Mouse (Mus musculus): ENCODE results near the gene Fam49a. TPM values are rescaled to one million over a fixed set of nuclear protein-coding genes. Genes with fewer than 3 reads are reported as not detected.

Gene Fam49a
- total and polyA plus RNA-seq, 2 experiments: 1.7 to 2.0 TPM

- TF ChIP-seq CTCF (IDR thresholded peaks at IDR 0.05; ENCODE audit: low read depth, low read length): no peak
- no peak for TF ChIP-seq POLR2A (IDR thresholded peaks at IDR 0.05; ENCODE audit: extremely low read depth, insufficient read depth, low read length)
- WGBS: 92% methylated on average over 8 of the region's 8 CpGs
- no peak overlapping the region for H3K4me3 ChIP-seq (ENCODE audit: insufficient read depth, low read depth, low read length)
Observed at GRCm38 (mm10) chr12:12421580-12421878, 159.6 kb downstream of the Fam49a start.

GRCm38 (mm10) chr12:12425188-12425587, 163.2 kb downstream of the Fam49a start:
- Histone ChIP-seq H3K36me3 (ENCODE audit: control insufficient read depth, insufficient read depth, low read length) (no peaks in the 10 kb centered on the region), H3K4me1 (ENCODE audit: control insufficient read depth, insufficient read depth, low read length) (no peaks in the 10 kb centered on the region)

More at GRCm38 (mm10) chr12:12421580-12421878, 159.6 kb downstream of the Fam49a start:
- no peaks in the 10 kb centered on the region for H3K4me1 ChIP-seq (ENCODE audit: control insufficient read depth, insufficient read depth, low read length)
- DNase-seq (ENCODE audit: extremely low read depth, low read depth, low spot score): no peak
- no peak overlapping the region for H3K9ac ChIP-seq (ENCODE audit: low read depth, low read length)
- H3K27me3 ChIP-seq (ENCODE audit: control insufficient read depth, insufficient read depth, low read length): no peaks in the 10 kb centered on the region
- no peaks in the 10 kb centered on the region for H3K36me3 ChIP-seq (ENCODE audit: control insufficient read depth, insufficient read depth, low read length)
- no peaks in the 10 kb centered on the region for H3K79me2 ChIP-seq (ENCODE audit: control insufficient read depth, insufficient read depth, low read length)
- no peak overlapping the region for H3K27ac ChIP-seq (replicated peaks; ENCODE audit: insufficient read depth, low read depth, low read length)

GRCm38 (mm10) chr12:12427285-12427684, 165.3 kb downstream of the Fam49a start:
- DNase-seq (ENCODE audit: extremely low read depth, low read depth, low spot score): no peak
- TF ChIP-seq CTCF (IDR thresholded peaks at IDR 0.05; ENCODE audit: low read depth, low read length): no peak
- no peak for TF ChIP-seq POLR2A (IDR thresholded peaks at IDR 0.05; ENCODE audit: extremely low read depth, insufficient read depth, low read length)
- 74% methylated on average over 1 of the region's 1 CpGs for WGBS

More at GRCm38 (mm10) chr12:12425188-12425587, 163.2 kb downstream of the Fam49a start:
- WGBS: 77% methylated on average over 5 of the region's 5 CpGs
- no peak overlapping the region for H3K9ac ChIP-seq (ENCODE audit: low read depth, low read length)
- no peaks in the 10 kb centered on the region for H3K27me3 ChIP-seq (ENCODE audit: control insufficient read depth, insufficient read depth, low read length)
- no peaks in the 10 kb centered on the region for H3K79me2 ChIP-seq (ENCODE audit: control insufficient read depth, insufficient read depth, low read length)
- H3K27ac ChIP-seq (replicated peaks; ENCODE audit: insufficient read depth, low read depth, low read length): no peak overlapping the region
- H3K4me3 ChIP-seq (ENCODE audit: insufficient read depth, low read depth, low read length): no peak overlapping the region
- DNase-seq (ENCODE audit: extremely low read depth, low read depth, low spot score): no peak
- TF ChIP-seq CTCF (IDR thresholded peaks at IDR 0.05; ENCODE audit: low read depth, low read length): no peak
- TF ChIP-seq POLR2A (IDR thresholded peaks at IDR 0.05; ENCODE audit: extremely low read depth, insufficient read depth, low read length): no peak

GRCm38 (mm10) chr12:12428886-12429285, 166.9 kb downstream of the Fam49a start:
- Histone ChIP-seq H3K4me3 (ENCODE audit: insufficient read depth, low read depth, low read length) (no peak overlapping the region), H3K27me3 (ENCODE audit: control insufficient read depth, insufficient read depth, low read length) (no peaks in the 10 kb centered on the region), H3K4me1 (ENCODE audit: control insufficient read depth, insufficient read depth, low read length) (no peaks in the 10 kb centered on the region), H3K27ac (replicated peaks; ENCODE audit: insufficient read depth, low read depth, low read length) (no peak overlapping the region), H3K9ac (ENCODE audit: low read depth, low read length) (no peak overlapping the region), H3K36me3 (ENCODE audit: control insufficient read depth, insufficient read depth, low read length) (no peaks in the 10 kb centered on the region), H3K79me2 (ENCODE audit: control insufficient read depth, insufficient read depth, low read length) (no peaks in the 10 kb centered on the region)
- 89% methylated on average over 7 of the region's 7 CpGs for WGBS
- DNase-seq (ENCODE audit: extremely low read depth, low read depth, low spot score): no peak
- no peak for TF ChIP-seq CTCF (IDR thresholded peaks at IDR 0.05; ENCODE audit: low read depth, low read length)
- TF ChIP-seq POLR2A (IDR thresholded peaks at IDR 0.05; ENCODE audit: extremely low read depth, insufficient read depth, low read length): no peak

More at GRCm38 (mm10) chr12:12427285-12427684, 165.3 kb downstream of the Fam49a start:
- no peak overlapping the region for H3K27ac ChIP-seq (replicated peaks; ENCODE audit: insufficient read depth, low read depth, low read length)
- H3K4me3 ChIP-seq (ENCODE audit: insufficient read depth, low read depth, low read length): no peak overlapping the region
- no peak overlapping the region for H3K9ac ChIP-seq (ENCODE audit: low read depth, low read length)
- H3K79me2 ChIP-seq (ENCODE audit: control insufficient read depth, insufficient read depth, low read length): no peaks in the 10 kb centered on the region
- no peaks in the 10 kb centered on the region for H3K4me1 ChIP-seq (ENCODE audit: control insufficient read depth, insufficient read depth, low read length)
- no peaks in the 10 kb centered on the region for H3K36me3 ChIP-seq (ENCODE audit: control insufficient read depth, insufficient read depth, low read length)
- H3K27me3 ChIP-seq (ENCODE audit: control insufficient read depth, insufficient read depth, low read length): no peaks in the 10 kb centered on the region

Data from liver, adult 2 months (tissue).